Mouse (Mus musculus) myocyte (in vitro differentiated cells): ENCODE data around the gene Orai3.
"Not testable (repeated sequence)": the region's sequence is repeated elsewhere in the genome, so short reads cannot be mapped to it uniquely, and the experiment has no call there.

Experiments used
- CEBPB ChIP-seq: IDR thresholded peaks from 2 replicates; pipeline ENCODE4 v1.6.1; 2011; ENCODE audit warnings: mild to moderate bottlenecking, moderate library complexity; ENCODE audit not compliant: poor library complexity, insufficient read depth, severe bottlenecking
- E2F4 ChIP-seq: IDR thresholded peaks from one replicate; pipeline ENCODE4 v1.6.1; 2011; ENCODE audit warnings: mild to moderate bottlenecking, control low read depth, moderate library complexity; ENCODE audit not compliant: insufficient read depth
- MAX ChIP-seq: IDR thresholded peaks from one replicate; pipeline ENCODE4 v1.6.1; 2011; ENCODE audit warnings: low read depth, mild to moderate bottlenecking, control low read depth
- MYOG ChIP-seq, 3 experiments: IDR thresholded peaks; one replicate each; pipeline ENCODE4 v1.6.1; 2011; ENCODE audit warnings: control low read depth in 2 of 3, low read depth in 2 of 3, mild to moderate bottlenecking in 2 of 3; ENCODE audit not compliant: insufficient read length in 2 of 3, control insufficient read depth in 1 of 3, insufficient read depth in 1 of 3
- POLR2A ChIP-seq: IDR thresholded peaks from one replicate; pipeline ENCODE4 v1.6.1; 2011; ENCODE audit warnings: low read depth, mild to moderate bottlenecking, control low read depth, moderate library complexity; ENCODE audit not compliant: insufficient read length
- POLR2AphosphoS2 ChIP-seq: IDR thresholded peaks from one replicate; pipeline ENCODE4 v1.6.1; 2011; ENCODE audit warnings: low read depth, control low read depth; ENCODE audit not compliant: insufficient read length
- TCF3 ChIP-seq: IDR thresholded peaks from one replicate; pipeline ENCODE4 v1.6.1; 2011; ENCODE audit warnings: low read depth, control low read depth; ENCODE audit not compliant: insufficient read length
- USF1 ChIP-seq: IDR thresholded peaks from one replicate; pipeline ENCODE4 v1.6.1; 2011; ENCODE audit warnings: low read depth, mild to moderate bottlenecking, control low read depth, moderate library complexity

DNA sequence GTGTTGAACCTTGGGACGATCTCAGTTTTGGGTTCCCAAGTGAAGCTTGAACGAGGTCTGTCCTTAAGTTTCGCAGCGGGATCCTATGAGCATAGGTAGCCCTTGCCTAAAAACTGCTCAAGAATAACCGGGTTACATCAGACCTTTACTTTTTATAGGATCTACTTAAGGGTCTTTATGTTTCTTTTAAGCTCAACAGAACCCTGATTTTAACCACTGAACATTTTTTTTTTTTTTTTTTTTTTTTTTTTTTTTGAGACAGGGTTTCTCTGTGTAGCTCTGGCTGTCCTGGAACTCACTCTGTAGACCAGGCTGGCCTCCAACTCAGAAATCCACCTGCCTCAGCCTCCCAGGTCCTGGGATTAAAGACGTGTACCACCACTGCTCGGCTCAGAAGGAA, 6.2 kb downstream of the Orai3 start:
- TF ChIP-seq MAX; TCF3; CEBPB; POLR2A; POLR2AphosphoS2; MYOG (IDR thresholded peaks at IDR 0.05; ENCODE audit: control insufficient read depth in 1 of 3, insufficient read depth in 1 of 3, insufficient read length in 2 of 3, low read depth in 2 of 3); E2F4; USF1: not testable (repeated sequence)
